ENCODE assay signal across 9 mouse cellular contexts in genomic region chr1:37614130-37614529, GRCm38 (mm10).
DNase-seq lines count a peak whose midpoint lies in the region; ATAC-seq lines count a peak whose summit lies in the region.
"Had no signal": no experiment of that assay in that cellular context is flagged by ENCODE, and none has a peak within 500 bp of the region (broad histone marks: within the 10 kb centered on the region; RNA-seq: fewer than 3 reads in every experiment).

No protein-coding gene starts in this region.

- no peak overlapping the region for H3K27ac ChIP-seq in midbrain, embryonic 15.5 days

- no peaks in the 10 kb centered on the region for H3K4me1 ChIP-seq in midbrain, embryonic 15.5 days

- H3K36me3 ChIP-seq in midbrain, embryonic 15.5 days (replicated peaks), result no peaks in the 10 kb centered on the region

- no peak overlapping the region for H3K4me2 ChIP-seq in midbrain, embryonic 15.5 days

- no peaks in the 10 kb centered on the region for H3K9me3 ChIP-seq in midbrain, embryonic 15.5 days
- H3K9me3 ChIP-seq: megakaryocyte, embryonic 14.5 days had no signal

- ATAC-seq in common myeloid progenitor, adult 5-6 weeks (replicated peaks; ENCODE audit: low read depth, poor library complexity, severe bottlenecking), result peak; percentile 20; the same call in 1 of the 2 replicates
- ATAC-seq in inflammation-experienced regulatory T-cells, adult 6 months, result peak; percentile 73
- ATAC-seq in midbrain, embryonic 15.5 days (replicated peaks), result no peak

- WGBS in midbrain, embryonic 15.5 days, result 80% methylated on average over 15 of the region's 15 CpGs

- peak; percentile 51 for DNase-seq in layer of hippocampus, adult 9-11 months
- no peak for DNase-seq in layer of hippocampus, postnatal 25 days (ENCODE audit: extremely low spot score in 1 of 2, low spot score in 1 of 2)
- DNase-seq in right cerebral cortex, postnatal 4 days, result peak; percentile 16
- DNase-seq in spleen, postnatal 14 days (ENCODE audit: low spot score in 2 of 2), result no peak
- no peak for DNase-seq in urinary bladder, adult 2 months (ENCODE audit: low spot score)

- H3K9ac ChIP-seq in midbrain, embryonic 15.5 days, result no peak overlapping the region

- H3K27me3 ChIP-seq in midbrain, embryonic 15.5 days (replicated peaks), result no peaks in the 10 kb centered on the region

- no peak overlapping the region for H3K4me3 ChIP-seq in midbrain, embryonic 15.5 days
- H3K4me3 ChIP-seq: megakaryocyte, embryonic 14.5 days had no signal

Comparison
In these comparisons a context has a peak if more than half of its experiments do, and no peak if none do; other contexts are left out.
1. DNase-seq: peak in layer of hippocampus, adult 9-11 months (single experiment) and right cerebral cortex, postnatal 4 days (single experiment); none in layer of hippocampus, postnatal 25 days (0 of 2), spleen, postnatal 14 days (0 of 2) and urinary bladder, adult 2 months (single experiment).